Mouse (Mus musculus) MEL-GATA-1-ER (cell line): ENCODE measurements around the gene Moap1.
A peak's percentile ranks its signal among the peaks of the same experiment; 100 is the strongest.

Experiments
- DNase-seq: peaks from one replicate; pipeline ENCODE4 v3.0.0-alpha.2; 2012; ENCODE audit warnings: low read depth; ENCODE audit errors: extremely low read depth

Moap1 gene

GRCm38 (mm10) chr12:102743589-102744574 is at the start of gene Moap1, which contains the start of gene Tmem251:
Gene Moap1 (minus strand): TSS chr12:102743661.
Gene Tmem251 (plus strand): TSS chr12:102743762.
- DNase-seq, result peak; percentile 73

DNA sequence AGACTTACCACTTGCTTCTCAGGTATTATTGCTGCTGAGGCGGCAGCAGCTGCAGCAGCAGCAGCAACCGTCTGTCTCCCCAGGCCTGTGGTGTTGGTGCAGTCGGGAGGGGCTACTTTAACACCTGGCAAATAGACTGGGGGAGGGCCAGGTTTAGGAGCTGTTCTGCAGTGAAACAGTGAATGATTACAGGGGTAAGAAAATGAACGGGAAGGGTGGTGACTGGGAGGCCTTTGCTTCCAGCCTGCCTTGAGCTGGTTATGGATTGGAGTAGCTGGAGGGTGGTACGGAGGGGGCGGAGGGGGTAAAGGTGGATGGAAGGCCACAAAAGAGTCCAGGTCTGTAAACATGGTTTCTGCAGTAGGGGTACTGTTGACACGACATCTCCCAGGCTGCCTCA is 44.5 kb upstream of the Moap1 start:
- DNase-seq, result no peak

GRCm38 (mm10) chr12:102785593-102785985 is 42.1 kb upstream of the Moap1 start:
- no peak for DNase-seq

DNA sequence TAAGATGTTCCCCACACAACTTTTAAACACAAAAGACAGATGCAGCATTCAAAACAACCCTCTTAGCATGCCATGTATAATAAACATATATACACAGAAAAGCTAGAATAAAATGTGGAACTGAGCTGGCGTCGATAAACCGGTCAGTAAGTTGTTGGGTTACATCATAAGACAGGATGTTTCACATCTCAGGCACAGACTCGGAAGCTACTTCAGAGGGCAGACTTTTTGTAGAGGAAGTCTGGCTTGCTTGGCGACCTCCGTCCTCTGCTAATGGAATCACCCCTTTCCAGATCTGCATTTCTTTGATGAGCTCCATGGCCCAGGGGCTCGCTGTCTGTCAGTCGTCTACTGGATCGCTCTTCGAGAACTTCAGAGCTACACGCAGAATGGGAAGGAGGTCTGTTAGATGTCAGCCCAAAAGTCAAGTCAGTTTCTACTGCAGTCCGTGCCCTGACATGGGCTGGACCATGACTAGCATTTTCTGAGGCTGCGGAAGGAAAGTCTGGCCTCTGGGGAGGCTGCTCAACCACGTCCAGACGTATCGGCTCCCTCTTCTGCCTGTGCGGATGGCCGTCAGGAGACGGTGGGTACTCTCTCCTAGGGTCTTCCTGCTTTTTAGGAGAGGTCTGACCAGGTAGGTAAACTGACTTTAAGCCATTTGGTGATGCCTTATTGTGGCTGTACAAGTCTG is 41.6 kb upstream of the Moap1 start:
- no peak for DNase-seq

GRCm38 (mm10) chr12:102782841-102783240 is 39.4 kb upstream of the Moap1 start:
- no peak for DNase-seq

GRCm38 (mm10) chr12:102779452-102779851 is 36.0 kb upstream of the Moap1 start:
- DNase-seq, result peak; percentile 8

- DNase-seq, result no peak
Measured at GRCm38 (mm10) chr12:102778151-102778550, 34.7 kb upstream of the Moap1 start.

GRCm38 (mm10) chr12:102776035-102776434 is 32.6 kb upstream of the Moap1 start:
- no peak for DNase-seq

DNA sequence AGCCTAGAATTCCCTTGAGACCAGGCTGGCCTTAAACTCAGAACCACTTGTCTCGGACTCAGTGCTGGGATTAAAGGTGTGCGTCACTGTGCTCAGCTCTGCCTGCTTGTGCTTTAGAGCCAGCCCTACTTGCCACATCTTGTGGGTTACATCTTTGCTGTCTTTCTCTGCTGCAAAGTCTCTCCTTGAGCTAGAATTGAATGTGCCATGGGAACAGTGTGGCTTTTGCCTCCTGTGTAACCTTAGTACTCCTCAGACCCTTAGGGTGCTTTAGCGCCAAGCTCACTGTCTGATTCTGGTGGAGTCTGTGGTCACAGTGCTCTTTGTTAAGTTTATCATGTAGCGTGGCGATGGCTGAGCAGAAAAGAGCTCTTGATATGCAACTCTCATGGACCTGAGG is 29.2 kb upstream of the Moap1 start:
- DNase-seq, result no peak

DNA sequence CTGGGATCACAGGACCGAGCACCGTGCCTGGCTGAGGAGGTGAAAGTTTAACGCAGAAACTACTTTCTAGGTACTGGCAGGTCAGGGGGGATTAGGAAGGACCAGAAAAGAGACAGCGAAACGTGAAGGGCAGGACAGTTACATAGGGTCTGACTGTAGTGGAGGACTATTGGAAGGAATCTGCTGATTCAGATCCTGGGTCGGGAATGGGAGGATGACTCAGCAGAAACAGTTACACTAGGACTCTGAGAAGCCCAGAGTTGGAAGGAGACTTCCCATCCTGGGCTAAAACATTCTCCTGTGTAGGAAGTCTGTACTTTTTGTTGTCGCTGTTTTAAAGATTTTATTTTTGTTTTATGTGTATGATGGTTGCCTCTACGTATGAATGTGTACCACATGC is 28.1 kb upstream of the Moap1 start:
- no peak for DNase-seq

DNA sequence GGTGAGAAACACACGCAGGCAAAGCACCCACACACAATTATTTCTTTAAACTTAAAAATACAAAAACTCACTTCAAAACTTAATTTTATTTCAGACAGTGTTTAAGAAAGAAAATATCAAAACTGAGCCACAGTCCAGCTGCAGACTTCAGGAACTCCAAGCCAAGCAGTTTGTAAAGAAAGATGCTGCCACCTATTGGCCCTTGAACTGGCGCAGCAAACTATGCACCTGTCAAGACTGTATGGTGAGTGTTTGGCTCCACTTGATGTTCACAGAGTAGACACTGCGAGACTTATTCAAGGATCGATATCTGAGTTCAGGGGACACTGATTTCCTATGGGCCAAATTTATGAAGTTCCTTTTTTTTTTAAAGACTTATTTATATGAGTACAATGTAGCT is 25.5 kb upstream of the Moap1 start:
- DNase-seq, result no peak

GRCm38 (mm10) chr12:102763696-102764095 is 20.2 kb upstream of the Moap1 start:
- no peak for DNase-seq

DNA sequence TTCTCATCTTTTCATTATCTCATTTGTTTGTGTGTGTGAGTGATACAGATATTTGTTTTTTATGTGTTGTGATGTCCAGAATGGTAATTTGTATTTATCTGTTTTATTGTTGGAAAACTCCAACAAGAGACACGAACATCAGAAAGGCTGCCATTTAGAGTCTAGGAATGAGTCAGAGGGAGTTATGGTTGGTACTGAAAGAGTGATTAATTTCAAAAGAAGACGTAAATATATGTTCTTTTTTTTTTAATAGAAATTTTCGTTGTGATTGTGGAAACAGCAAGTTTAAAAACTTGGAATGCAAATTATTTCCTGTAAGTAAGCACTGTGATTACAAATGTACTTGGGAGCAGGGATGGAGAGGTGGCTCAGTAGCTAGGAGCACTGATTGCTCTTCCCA is 18.2 kb upstream of the Moap1 start:
- no peak for DNase-seq

- no peak for DNase-seq
Measured at GRCm38 (mm10) chr12:102758936-102759335, 15.5 kb upstream of the Moap1 start.

- peak; percentile 13 for DNase-seq
Measured at GRCm38 (mm10) chr12:102758403-102758756, 14.9 kb upstream of the Moap1 start, which contains the start of gene Gm20604. Gene Gm20604 (minus strand): TSS chr12:102758672.

DNA sequence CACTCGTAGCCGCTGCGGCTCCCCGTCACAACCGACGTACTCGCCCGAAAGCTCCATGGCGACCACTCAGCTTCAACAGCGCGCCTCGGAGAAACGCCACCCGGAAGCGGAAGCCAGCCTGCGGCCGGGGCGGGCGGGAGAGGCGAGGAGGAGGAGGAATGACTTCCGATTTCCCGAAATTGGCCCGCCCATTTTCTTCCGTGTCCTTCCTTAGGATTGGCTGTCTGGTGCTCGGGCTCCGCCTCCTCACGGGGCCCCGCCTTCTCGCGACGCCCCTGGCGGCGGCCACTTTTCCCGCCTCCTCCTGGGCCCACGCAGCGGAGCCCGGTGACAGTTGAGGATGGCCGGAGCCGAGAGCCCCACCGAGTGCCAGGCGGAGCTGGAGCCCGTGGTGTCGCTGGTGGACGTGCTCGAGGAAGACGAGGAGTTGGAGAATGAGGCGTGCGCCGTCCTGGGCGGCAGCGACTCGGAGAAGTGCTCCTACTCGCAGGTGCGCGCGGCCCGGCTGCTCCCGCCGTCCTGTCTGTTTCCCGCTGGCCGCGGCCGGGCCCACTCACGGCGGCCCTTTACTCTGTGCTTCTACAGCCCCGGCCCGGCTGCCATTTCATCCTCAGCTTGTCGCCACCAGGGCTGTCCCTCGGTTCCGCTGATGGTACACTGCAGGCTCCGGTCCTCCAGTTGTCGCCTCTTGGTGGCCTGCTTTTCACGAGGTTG is 14.4 kb upstream of the Moap1 start, which contains the start of the genes Gm28051, Gon7 and Ubr7:
Gene Gm28051 (minus strand): TSS at position 77 of the 714 bp plus-strand sequence.
Gene Gon7 (minus strand): TSS at position 115 of the 714 bp plus-strand sequence.
Gene Ubr7 (plus strand): TSS at position 279 of the 714 bp plus-strand sequence.
- peak; percentile 89 for DNase-seq

DNA sequence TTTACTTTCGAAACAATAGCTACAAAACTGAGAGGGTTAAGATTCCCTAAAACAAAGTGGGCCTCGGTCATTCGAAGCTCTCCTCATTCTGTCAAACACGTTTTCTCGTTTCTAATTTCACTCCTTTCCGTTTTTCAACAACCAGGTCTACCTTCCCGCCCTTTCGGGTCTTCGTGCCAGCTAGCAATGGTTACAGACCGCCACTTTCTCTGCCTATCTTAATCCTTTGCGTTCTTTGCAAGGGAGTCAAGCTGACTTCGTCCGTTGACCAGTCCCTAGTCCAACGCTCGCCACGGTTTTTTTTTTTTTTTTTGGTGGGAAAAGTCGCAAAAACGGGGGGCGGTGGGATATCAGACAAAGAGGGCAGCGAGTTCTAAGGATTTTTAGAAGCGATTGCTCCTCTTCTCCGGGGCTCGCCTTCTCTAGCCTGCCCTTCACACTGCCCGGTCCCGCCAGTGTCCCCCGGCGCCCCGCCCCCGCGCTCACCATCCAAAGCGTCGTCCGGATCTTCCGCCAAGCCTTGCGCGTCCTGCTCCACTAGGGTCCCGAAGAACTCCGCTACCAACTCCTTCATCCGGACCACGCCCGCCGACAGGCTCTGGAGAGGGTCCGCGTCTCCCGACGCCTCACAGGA is 13.7 kb upstream of the Moap1 start:
- peak; percentile 13 for DNase-seq

DNA sequence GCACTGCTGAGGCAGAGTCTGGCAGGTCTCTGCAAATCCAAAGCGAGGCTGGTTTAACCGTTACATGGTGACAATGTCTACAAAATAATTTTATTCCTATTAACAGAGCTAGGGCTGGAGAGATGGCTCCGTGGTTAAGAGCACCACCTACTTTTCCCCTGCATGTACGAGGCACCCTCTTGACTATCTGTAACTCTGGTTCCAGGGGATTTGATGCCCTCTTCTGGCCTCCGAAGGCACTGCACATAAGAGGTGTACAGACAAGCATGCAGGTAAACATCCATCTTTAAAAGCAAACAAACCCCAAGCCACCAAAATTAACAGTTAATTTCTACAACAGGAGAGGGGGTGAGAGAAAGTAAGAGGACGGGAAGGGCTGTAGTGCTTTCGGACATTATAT is 12.8 kb upstream of the Moap1 start:
- peak; percentile 21 for DNase-seq

DNA sequence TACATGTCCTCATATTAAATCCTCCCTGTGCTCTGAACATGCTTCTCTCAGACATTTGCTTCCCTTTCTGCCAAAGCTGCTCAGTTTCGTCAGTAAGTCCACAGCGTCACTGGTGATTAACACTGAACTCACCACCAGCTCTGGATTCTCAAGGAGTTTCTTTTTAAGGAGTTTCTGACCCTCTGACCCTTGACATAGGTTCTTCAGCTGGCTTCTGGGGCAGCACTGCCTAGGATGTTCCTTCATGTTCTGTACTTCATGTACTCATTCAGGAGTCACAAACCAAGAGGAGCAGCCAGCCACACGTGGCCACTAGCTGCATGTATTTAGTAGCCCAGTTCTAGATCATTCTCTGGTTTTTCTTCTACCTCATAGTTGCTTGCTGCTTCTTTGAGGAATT is 4.8 kb upstream of the Moap1 start:
- DNase-seq, result no peak

DNA sequence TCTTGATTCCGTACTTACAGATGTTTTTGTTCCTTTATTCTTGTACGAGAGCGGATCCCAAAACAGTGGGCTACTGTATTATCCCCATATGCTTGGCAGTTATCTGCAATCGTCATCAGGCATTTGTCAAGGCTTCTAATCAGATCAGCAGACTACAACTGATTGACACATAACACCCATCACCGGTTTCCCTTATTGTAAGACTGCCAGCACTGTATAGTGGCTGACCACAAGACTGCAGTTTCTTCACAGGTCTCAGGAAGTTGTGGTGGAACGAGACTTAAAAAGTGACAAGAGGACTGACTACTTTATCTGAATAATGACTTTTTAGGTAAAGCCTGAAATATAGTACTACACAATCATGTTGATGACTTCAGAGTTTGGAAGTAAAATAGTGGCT is 1.4 kb upstream of the Moap1 start:
- peak; percentile 74 for DNase-seq

GRCm38 (mm10) chr12:102743036-102743588 is 349 bp downstream of the Moap1 start:
- DNase-seq, result no peak
